Mouse (Mus musculus): ENCODE measurements around the gene Lrrc40. TPM values are rescaled to one million over a fixed set of nuclear protein-coding genes. Genes with fewer than 3 reads are reported as not detected.

Gene Lrrc40
- polyA plus RNA-seq, 1 experiment from 2014 or later = 65.8 TPM

DNA sequence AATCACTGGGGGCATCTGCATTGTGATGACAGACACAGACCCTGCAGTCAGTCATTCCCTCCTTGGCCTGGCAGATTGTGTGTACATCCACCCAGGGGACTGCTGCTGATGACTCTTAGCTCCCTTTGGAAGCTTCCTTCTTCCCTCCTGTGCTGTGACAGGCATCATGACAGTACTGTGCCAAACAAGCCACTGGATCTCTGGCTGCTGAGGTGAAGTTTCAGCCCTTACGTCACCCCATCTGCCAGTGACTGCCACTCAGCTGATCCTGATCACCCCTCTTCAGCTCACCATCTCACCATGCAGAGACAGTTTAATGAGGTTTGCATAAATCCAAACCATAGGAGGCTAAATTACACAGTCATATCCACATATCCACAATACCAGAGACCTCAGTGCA is 68.8 kb downstream of the Lrrc40 start:
- no peak overlapping the region for H3K4me2 ChIP-seq (ENCODE audit: low read length)
- ATAC-seq (no peak), DNase-seq (ENCODE audit: low spot score) (no peak)
- H3K9me3 ChIP-seq (replicated peaks; ENCODE audit: control insufficient read depth, low read length) = no peaks in the 10 kb centered on the region
- H3K27ac ChIP-seq (ENCODE audit: low read depth, low read length) = no peak overlapping the region
- no peaks in the 10 kb centered on the region for H3K36me3 ChIP-seq (ENCODE audit: control insufficient read depth, insufficient read depth, low read length)
- no peaks in the 10 kb centered on the region for H3K4me1 ChIP-seq (ENCODE audit: control insufficient read depth, insufficient read depth, low read length)
- no peaks in the 10 kb centered on the region for H3K27me3 ChIP-seq (replicated peaks; ENCODE audit: control insufficient read depth, insufficient read depth, low read length)
- WGBS = 65% methylated on average over 1 of the region's 1 CpGs
- H3K4me3 ChIP-seq (ENCODE audit: low read depth, low read length) = no peak overlapping the region
- no peak overlapping the region for H3K9ac ChIP-seq (ENCODE audit: low read length)

Other genes with a start within 250 kb of the Lrrc40 start
- gene Cth, start 111.6 kb upstream of the Lrrc40 start, polyA plus RNA-seq (2014; fragmentation: Nextera tagmentation; extraction: Ambion mirVana) = 5.2 and 5.5 TPM in 2 replicates
- gene Ankrd13c, start 89.4 kb upstream of the Lrrc40 start, polyA plus RNA-seq (2014; fragmentation: Nextera tagmentation; extraction: Ambion mirVana) = 16.7 and 22.3 TPM in 2 replicates
- 232 and 242 TPM in 2 replicates for gene Srsf11, start within 50 bp of the Lrrc40 start, polyA plus RNA-seq (2014; fragmentation: Nextera tagmentation; extraction: Ambion mirVana)

Data from forebrain, embryonic 14.5 days (tissue).